Mouse (Mus musculus) C2C12 (cell line): ENCODE measurements around the gene Mettl22.

Source experiments
- CEBPB ChIP-seq: IDR thresholded peaks from one replicate; pipeline ENCODE4 v1.6.1; 2011; ENCODE audit warnings: low read depth, mild to moderate bottlenecking, control low read depth, moderate library complexity
- CTCF ChIP-seq: IDR thresholded peaks from one replicate; pipeline ENCODE4 v1.5.1; 2011; ENCODE audit not compliant: control insufficient read depth, insufficient read depth, insufficient read length
- MYOD1 ChIP-seq: IDR thresholded peaks from one replicate; pipeline ENCODE4 v1.6.1; 2011; ENCODE audit warnings: low read depth; ENCODE audit not compliant: control insufficient read depth, insufficient read length

GRCm38 (mm10) chr16:8520525-8520924 lies 49.9 kb downstream of the Mettl22 start:
- TF ChIP-seq CTCF = no peak
- no peak for TF ChIP-seq MYOD1
- no peak for TF ChIP-seq CEBPB
